Mouse (Mus musculus) right cerebral cortex, adult 2 months (tissue): ENCODE measurements around the gene Rpl18.

Source experiments
- DNase-seq, 2 experiments: peaks; one replicate each; pipeline ENCODE4 v3.0.0; 2021 to 2022; ENCODE audit warnings: low spot score in 2 of 2

Gene Rpl18

GRCm38 (mm10) chr7:45730727-45731431, 15.6 kb downstream of the Rpl18 start:
- no peak for DNase-seq

GRCm38 (mm10) chr7:45733477-45733876, 18.2 kb downstream of the Rpl18 start:
- DNase-seq = no peak

GRCm38 (mm10) chr7:45739162-45739763, 24.0 kb downstream of the Rpl18 start:
- peak; percentile 88 to 92 for DNase-seq

DNA sequence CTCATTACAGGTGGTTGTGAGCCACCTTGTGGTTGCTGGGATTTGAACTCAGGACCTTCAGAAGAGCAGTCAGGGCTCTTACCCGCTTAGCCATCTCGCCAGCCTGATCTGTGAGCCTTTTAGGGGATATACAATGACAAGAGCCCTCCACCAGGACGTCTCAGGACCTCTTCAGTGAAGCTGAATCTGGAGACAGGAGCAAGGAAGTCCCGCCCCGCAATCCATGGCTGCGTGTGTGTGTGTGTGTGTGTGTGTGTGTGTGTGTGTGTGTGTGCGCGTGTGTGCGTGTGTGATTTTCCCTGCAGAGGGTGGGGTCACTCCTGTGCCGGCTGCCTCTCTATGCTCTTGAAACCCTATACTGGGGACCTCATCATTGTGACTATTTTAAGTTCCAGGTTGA, 24.6 kb downstream of the Rpl18 start:
- DNase-seq = no peak

DNA sequence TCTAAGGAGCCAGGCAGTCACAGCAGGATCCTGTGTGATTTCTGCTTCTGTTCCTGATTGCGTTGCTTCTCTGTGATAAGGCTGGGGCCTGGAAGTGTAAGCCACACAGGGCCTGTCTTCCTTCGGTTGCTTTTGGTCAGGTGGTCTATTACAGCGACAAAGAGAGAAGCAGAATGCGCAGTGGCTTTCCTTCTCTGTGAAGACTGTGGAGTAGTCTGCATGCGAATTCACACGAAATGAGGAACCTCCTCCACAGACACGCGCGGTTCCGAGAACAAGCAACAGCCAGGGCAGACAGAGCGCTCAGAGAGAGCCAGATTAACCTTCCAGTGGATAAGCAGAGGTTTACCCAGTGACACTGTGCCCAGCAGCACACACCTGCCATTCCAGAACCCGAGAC, 26.1 kb downstream of the Rpl18 start:
- no peak for DNase-seq

GRCm38 (mm10) chr7:45741777-45742176, 26.5 kb downstream of the Rpl18 start:
- DNase-seq = peak in 1 of 2 experiments; percentile 39

GRCm38 (mm10) chr7:45742338-45742737, 27.1 kb downstream of the Rpl18 start:
- peak; percentile 84 to 85 for DNase-seq

DNA sequence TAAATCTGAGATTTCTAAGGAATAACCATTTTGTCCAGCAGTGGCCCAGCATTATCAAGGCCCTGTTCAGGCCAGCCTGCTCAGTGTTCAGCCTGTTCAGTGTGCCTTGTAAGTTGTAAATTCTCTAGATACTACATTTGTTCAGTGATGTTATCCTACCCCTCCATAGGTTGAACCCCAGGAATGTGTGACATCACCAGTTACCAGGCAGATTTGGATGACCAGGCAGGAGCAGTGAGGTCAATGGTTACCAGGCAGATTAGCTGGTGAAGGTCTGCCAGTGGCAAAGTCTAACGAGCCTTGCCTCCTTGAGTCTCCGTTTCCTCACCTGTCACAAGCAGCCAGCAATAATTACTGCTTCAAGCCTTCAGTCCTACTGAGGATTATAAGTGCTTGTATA, 29.1 kb downstream of the Rpl18 start:
- peak; percentile 73 for DNase-seq

DNA sequence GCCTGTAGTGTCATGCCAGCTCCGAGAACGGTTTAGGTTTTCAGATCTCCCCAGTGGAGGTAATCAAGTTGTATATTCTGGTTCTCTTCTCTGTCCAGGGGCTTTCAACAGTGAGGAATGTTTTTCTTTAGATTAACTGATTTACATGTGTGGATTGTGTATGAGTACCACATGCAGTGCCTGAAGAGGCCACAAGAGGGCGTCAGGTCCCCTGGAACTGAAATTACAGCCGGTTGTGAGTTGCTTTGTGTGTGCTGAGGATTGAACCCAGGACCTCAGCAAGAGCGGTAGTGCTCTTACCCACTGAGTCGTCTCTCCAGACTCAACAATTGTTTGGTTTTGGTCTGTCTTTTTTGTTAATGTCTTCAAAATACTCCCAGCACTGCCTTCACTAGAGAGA, 31.3 kb downstream of the Rpl18 start:
- DNase-seq = no peak

- no peak for DNase-seq
Measured at GRCm38 (mm10) chr7:45747450-45747849, 32.2 kb downstream of the Rpl18 start.

DNA sequence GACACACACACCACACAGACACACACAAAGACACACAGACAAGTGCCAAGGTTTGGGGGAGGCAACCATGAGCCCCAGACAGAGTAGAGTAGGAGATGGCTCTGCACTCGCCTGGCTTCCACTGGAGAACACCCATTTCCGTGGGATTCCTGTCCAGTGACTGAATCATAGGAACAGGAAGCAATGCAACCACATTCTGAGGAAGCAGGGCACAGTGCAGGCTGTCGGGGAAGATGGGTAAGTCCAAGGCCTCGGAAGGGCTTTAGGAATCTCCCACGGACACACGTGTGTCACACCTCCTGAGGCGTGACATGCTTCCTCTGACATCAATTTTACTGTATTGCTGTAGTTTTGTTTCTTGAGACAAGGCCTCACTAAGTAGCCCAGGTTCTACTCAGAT, 32.9 kb downstream of the Rpl18 start:
- no peak for DNase-seq

- DNase-seq = no peak
Measured at GRCm38 (mm10) chr7:45749401-45749800, 34.1 kb downstream of the Rpl18 start.

DNA sequence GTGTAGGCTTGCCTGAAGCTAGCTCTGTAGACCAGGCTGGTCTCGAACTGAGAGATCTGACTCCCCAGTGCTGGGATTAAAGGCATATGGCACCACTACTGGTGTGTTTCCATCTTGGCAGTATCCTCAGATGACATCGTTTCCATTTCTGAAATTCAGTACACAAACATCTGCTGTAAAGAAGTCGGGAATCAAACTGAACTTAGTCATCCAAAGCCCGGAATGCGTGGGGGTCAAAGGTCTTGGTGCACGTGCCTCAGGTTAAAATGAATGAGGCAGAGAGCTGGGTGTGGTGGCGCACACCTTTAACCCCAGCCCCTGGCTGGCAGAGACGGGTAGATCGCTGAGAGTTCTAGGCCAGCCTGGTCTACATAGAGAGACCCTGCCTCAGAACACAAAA, 34.9 kb downstream of the Rpl18 start:
- no peak for DNase-seq

- DNase-seq = no peak
Measured at GRCm38 (mm10) chr7:45755703-45756102, 40.4 kb downstream of the Rpl18 start.

GRCm38 (mm10) chr7:45759400-45759799, 44.1 kb downstream of the Rpl18 start:
- no peak for DNase-seq

- DNase-seq = no peak
Measured at GRCm38 (mm10) chr7:45760151-45760550, 44.9 kb downstream of the Rpl18 start.

GRCm38 (mm10) chr7:45765995-45766394, 50.7 kb downstream of the Rpl18 start:
- no peak for DNase-seq

- DNase-seq = no peak
Measured at GRCm38 (mm10) chr7:45766764-45767163, 51.5 kb downstream of the Rpl18 start.

DNA sequence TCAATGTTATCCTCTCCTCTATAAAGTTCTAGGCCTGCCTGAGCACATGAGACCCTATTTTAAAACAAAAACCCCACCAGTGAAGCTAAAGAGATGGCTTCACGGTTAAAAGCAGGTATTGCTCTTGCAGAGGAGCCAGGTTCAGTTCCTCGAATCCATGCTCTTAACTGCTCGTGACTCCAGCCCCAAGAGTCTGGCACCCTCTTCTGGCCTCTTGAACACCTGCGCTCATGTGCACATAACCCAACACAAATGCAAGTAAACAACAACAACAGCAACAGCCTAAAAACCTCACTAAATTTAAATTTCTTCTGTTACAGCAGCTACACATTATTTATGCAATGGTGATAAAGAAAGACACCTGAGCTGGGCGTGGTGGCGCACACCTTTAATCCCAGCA, 52.2 kb downstream of the Rpl18 start:
- no peak for DNase-seq
